Mouse (Mus musculus) embryonic facial prominence, embryonic 10.5 days (tissue): ENCODE data around the gene Fgf13. TPM values are rescaled to one million over a fixed set of nuclear protein-coding genes. Genes with fewer than 3 reads are reported as not detected.
A peak's percentile ranks its signal among the peaks of the same experiment; 100 is the strongest.

Experiments
- DNase-seq: peaks from one replicate; pipeline ENCODE4 v3.0.0-alpha.2; 2017; ENCODE audit warnings: low spot score
- H3K27ac ChIP-seq: fragments of 300-500 bp; sonication (generic); replicated peaks from 2 replicates; pipeline ENCODE4 v1.5.1; 2016; ENCODE audit warnings: mild to moderate bottlenecking
- H3K27me3 ChIP-seq: fragments of 300-500 bp; sonication (generic); replicated peaks from 2 replicates; pipeline ENCODE4 v1.6.1; 2016; ENCODE audit warnings: low read depth, mild to moderate bottlenecking; ENCODE audit not compliant: poor library complexity, severe bottlenecking
- H3K36me3 ChIP-seq: fragments of 300-500 bp; sonication (generic); replicated peaks from 2 replicates; pipeline ENCODE4 v1.6.1; 2016; ENCODE audit warnings: mild to moderate bottlenecking, moderate library complexity
- H3K4me1 ChIP-seq: fragments of 300-500 bp; sonication (generic); 2 replicates; pipeline ENCODE4 v1.6.1; 2016
- H3K4me3 ChIP-seq: fragments of 300-500 bp; sonication (generic); 2 replicates; pipeline ENCODE4 v1.5.1; 2016; ENCODE audit warnings: mild to moderate bottlenecking, moderate library complexity
- H3K9me3 ChIP-seq: fragments of 300-500 bp; sonication (generic); 2 replicates; pipeline ENCODE4 v1.6.1; 2016; ENCODE audit warnings: mild to moderate bottlenecking
- WGBS: fragments of 180-500 bp; shearing (Covaris S2); methylation state at CpG from one replicate; pipeline ENCODE4 v1.1.7; 2016; 5-methylcytosine and 5-hydroxymethylcytosine counted together
- polyA plus RNA-seq: library from polyadenylated mRNA; unstranded; fragments of >200 nt; fragmentation: Nextera tagmentation; extraction: Ambion mirVana; gene quantifications from 2 replicates; pipeline ENCODE4 v1.2.1, GENCODE M21; 2016

Fgf13 gene
- 17.1 and 19.0 TPM in 2 replicates for polyA plus RNA-seq

DNA sequence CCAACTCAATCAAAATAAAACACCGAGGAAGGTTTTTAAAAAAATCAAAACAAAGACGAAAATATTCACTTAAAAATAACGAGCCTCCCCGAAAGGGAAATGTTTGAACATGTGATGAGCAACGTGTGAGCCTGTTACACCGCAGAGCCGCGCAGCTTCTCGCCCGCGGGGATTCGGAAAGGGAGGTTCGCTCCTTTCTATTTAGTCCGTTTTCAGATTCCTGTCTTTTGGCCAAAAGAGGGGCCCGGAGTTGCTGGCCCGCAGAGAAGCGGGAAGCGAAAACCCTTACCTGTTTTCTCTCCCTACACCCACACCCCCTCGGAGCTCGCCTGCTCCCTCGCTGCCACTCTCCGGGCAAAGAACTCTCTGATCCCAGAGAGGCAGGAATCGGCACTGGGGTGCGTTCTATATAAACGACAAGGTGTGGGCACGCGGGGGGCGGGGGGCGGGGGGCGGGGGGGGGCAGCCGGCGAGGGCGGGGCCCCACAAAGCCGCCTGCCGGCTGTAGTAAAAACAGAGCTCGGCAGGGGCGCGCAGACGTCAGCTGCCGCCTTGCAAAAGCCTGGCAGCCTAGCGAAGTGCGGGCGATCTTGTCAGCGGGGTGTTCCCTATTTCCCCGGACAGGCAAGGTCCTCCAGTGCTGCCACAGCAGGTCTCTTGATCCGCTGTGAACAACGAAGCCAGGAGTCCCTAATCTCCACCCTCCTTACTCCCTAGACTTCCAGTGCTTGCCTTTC is at the start of gene Fgf13:
Gene Fgf13 (minus strand): TSS at position 377 of the 737 bp plus-strand sequence.
- 15% methylated on average over 46 of the region's 47 CpGs for WGBS
- H3K9me3 ChIP-seq: no peaks in the 10 kb centered on the region
- peak within 1 kb of the TSS; percentile 61 for H3K4me3 ChIP-seq
- peak; percentile 51 for DNase-seq
- peaks cover 67% of the 10 kb centered on the region for H3K27me3 ChIP-seq
- peak within 1 kb of the TSS; percentile 79 for H3K27ac ChIP-seq
- no peaks in the 10 kb centered on the region; the same call in 1 of the 2 replicates for H3K4me1 ChIP-seq
- H3K36me3 ChIP-seq: no peaks in the 10 kb centered on the region

DNA sequence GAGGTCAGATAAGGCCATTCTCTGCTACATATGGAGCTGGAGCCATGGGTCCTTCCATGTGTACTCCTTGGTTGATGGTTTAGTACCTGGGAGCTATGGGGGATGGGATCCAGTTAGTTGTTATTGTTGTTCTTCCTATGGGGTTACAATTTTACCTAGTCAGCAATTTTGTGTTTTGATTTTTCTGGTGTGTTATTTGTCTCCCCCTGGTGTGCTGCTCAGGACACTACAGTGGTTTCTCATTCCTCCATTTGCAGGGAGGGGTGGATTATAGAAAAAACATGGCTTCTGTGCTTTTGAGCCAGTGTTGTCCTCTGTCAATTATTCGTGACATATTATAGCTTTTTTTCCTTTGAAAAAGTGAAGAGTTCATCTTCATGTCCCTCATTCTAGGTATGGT is 38.7 kb upstream of the Fgf13 start:
- H3K9me3 ChIP-seq: no peaks in the 10 kb centered on the region

DNA sequence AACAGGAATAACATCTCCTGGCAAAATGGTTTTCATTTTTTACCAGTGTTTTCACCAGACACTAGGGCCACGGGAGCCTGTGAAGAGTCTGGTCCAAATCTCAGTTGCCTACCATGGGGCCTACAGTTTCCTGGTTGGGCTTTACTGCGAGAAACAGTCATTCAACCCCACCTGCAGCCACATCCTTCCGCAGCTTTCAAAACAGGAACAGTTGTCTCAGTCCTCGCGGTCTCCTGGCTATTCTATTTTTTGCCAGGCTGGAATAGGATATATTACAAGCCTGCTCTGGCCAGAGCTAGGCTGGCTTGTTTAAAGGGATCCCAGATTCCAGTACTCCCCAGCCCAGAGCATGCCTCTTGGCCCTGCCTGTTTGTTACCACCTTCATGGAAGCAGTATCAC is 21.2 kb upstream of the Fgf13 start:
- Histone ChIP-seq H3K4me1 (no peaks in the 10 kb centered on the region), H3K27me3 (peaks cover 15% of the 10 kb centered on the region; the same call in 1 of the 2 replicates), H3K4me3 (no peak overlapping the region), H3K27ac (no peak overlapping the region), H3K9me3 (no peaks in the 10 kb centered on the region), H3K36me3 (no peaks in the 10 kb centered on the region)
- DNase-seq: no peak
- 53% methylated on average over 5 of the region's 5 CpGs for WGBS

More for the DNA sequence above, 38.7 kb upstream of the Fgf13 start:
- H3K4me3 ChIP-seq: no peak overlapping the region
- H3K27me3 ChIP-seq: no peaks in the 10 kb centered on the region
- H3K36me3 ChIP-seq: no peaks in the 10 kb centered on the region
- DNase-seq: no peak
- H3K27ac ChIP-seq: no peak overlapping the region
- no peaks in the 10 kb centered on the region for H3K4me1 ChIP-seq
- 69% methylated on average over 1 of the region's 1 CpGs for WGBS

DNA sequence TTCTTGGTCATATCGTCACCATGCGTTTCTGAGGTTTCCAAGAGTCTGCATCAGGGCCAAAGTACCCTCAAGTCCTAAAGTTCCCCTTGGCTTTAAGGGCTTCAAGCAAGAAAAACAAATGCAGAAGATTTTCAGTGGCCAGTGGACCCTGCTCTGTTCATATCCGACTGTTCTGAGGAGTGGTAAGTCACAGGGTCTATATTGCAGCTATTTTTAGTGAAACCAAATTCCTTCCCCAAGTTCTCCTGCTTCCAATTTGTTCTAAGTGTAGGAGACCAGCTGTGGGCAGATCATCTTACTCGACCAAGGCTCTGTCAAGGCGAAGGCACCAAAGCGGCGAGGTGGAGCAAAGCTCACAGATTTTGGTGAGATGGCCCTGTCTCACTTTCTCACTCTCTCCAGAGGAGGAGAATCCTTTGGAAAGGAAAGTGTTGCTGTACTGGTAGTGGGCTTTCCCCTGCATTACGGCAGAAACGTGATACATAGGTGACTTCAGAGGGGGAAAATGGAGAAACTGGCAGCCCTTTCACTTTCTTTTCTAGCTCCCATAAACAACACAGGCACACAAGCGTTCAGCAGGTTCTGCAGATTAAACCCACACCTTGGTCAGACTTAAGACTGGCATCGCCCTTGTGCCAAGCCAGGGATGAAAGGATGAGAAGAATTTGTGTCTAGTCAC is 17.8 kb upstream of the Fgf13 start:
- Histone ChIP-seq H3K4me1 (no peaks in the 10 kb centered on the region), H3K4me3 (no peak overlapping the region), H3K36me3 (no peaks in the 10 kb centered on the region), H3K27ac (no peak overlapping the region), H3K9me3 (no peaks in the 10 kb centered on the region), H3K27me3 (peaks cover 15% of the 10 kb centered on the region; the same call in 1 of the 2 replicates)
- no peak for DNase-seq
- 81% methylated on average over 11 of the region's 11 CpGs for WGBS

DNA sequence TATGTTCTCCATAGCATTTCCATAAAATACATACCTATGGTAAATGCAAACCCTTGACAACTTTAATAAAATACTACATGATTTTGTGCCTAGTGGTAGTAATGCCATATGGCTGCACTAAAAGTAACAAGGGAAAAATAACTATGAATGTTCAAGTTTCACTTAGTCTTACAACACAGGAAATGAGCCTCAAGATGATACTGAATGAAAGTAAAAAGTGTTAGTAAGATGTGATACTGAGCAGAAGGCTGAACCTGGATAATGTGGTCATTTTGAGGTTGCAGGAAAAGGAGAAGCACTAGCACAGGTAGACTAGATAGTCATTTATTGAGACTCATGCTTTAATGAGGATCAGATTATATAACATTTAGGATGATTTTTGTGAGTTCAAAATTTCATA is 16.2 kb upstream of the Fgf13 start:
- Histone ChIP-seq H3K9me3 (no peaks in the 10 kb centered on the region), H3K27me3 (peaks cover 13% of the 10 kb centered on the region; the same call in 1 of the 2 replicates), H3K4me3 (no peak overlapping the region), H3K27ac (no peak overlapping the region), H3K4me1 (no peaks in the 10 kb centered on the region), H3K36me3 (no peaks in the 10 kb centered on the region)
- DNase-seq: no peak

DNA sequence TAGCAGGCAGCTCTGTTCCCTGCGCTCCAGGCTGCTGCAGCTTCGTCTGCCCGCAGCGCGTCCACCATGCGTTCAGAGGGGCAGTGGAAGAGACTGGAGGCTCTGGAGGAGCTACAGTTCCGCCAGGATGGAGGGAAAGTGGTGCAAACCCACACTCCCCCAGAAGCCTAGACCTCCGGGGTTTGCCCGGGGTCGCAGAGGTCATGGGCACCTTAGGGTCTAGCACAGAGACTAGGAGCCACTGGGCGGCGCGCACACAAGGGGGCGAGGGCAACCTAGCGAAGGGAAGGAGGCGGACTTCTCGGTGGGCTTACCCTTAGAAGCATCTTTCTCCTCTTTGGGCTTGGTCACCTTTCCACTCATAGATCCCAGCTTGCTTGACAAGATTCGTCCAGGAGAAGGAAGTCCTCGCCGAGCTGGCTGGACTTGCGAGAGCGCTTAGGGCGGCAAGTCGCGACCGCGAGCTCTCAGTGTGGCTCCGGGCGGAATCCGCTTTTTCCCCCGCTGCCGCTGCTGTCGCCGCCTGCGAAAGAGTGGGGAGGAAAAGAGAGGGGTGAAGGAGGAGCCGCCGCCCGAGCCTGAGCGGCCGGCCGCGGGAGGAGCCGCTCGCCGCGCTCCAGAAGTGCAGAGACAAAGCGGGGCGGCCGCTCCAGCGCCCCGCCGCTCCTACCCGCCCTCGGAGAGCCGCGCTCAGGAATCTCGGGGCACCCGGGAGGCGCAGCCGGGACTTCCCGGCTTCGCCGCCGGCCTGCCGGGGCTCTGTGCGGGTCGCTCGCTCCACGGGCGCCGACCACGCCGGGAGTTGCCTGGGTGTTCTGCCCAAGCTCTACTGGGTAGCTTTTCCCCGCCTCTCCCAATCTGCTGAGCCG is 811 bp downstream of the Fgf13 start:
- H3K9me3 ChIP-seq: no peaks in the 10 kb centered on the region
- H3K36me3 ChIP-seq: no peaks in the 10 kb centered on the region
- peak overlapping the region; percentile 61 for H3K4me3 ChIP-seq
- DNase-seq: peak; percentile 64
- H3K27me3 ChIP-seq: peaks cover 61% of the 10 kb centered on the region
- 20% methylated on average over 75 of the region's 75 CpGs for WGBS
- H3K27ac ChIP-seq: peak overlapping the region; percentile 79
- H3K4me1 ChIP-seq: no peaks in the 10 kb centered on the region; the same call in 1 of the 2 replicates

DNA sequence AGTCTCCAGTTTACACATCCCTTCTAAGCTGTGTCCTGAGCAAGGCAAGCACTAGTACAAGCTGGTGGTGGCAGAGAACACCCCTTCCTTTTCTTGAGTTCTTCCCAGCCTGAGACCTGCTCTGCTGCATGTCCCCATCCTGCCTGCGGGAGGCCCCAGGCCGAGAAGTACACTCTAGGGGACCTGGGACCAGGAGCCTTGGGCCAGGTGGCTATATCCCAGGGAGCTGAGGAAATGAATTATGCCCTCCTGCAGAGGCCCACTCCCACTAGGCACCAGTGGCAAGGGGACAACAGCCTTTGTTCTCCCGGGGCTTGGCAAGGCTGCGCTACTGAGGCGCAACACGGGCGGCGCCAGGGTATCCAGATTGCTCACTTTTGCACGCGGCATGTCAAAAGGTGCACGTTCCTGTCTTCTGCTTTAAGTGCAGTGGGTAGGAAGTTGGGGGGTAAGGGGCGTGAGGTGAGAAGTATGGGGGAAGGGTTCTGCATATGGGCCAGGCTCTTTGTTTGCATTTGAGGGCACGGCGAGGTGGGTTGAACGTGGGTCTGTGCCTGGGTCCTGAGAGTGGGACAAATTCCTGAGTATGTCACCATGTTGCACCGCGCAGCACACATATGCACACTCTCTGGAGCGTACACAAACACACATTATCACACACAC is 1.7 kb downstream of the Fgf13 start:
- H3K4me1 ChIP-seq: no peaks in the 10 kb centered on the region; the same call in 1 of the 2 replicates
- H3K9me3 ChIP-seq: no peaks in the 10 kb centered on the region
- peaks cover 61% of the 10 kb centered on the region for H3K27me3 ChIP-seq
- 32% methylated on average over 18 of the region's 18 CpGs for WGBS
- H3K4me3 ChIP-seq: peak overlapping the region; percentile 61
- no peaks in the 10 kb centered on the region for H3K36me3 ChIP-seq
- peak; percentile 30 for DNase-seq
- no peak overlapping the region for H3K27ac ChIP-seq

DNA sequence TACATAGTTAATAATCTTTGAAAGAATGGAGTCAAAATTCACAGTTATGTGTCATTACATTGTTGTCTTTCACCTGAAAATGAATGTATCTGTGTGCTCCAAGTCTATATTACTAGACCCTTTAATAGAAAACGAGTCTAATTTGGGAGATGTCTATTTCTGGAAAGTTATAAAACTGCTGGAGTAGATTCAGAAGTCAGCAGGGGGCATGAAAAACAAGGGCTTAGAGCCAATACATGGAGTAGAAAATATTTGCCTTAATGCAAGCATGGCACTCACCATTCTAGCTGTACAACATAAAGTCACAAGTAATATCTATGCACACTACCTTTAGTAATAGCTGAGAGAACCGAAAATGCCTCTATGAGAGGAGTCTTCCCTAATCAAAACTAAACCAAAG is 19.9 kb downstream of the Fgf13 start:
- Histone ChIP-seq H3K27ac (no peak overlapping the region), H3K4me3 (no peak overlapping the region), H3K4me1 (no peaks in the 10 kb centered on the region), H3K36me3 (no peaks in the 10 kb centered on the region), H3K9me3 (no peaks in the 10 kb centered on the region), H3K27me3 (no peaks in the 10 kb centered on the region)
- no peak for DNase-seq
- WGBS: 79% methylated on average over 2 of the region's 2 CpGs

DNA sequence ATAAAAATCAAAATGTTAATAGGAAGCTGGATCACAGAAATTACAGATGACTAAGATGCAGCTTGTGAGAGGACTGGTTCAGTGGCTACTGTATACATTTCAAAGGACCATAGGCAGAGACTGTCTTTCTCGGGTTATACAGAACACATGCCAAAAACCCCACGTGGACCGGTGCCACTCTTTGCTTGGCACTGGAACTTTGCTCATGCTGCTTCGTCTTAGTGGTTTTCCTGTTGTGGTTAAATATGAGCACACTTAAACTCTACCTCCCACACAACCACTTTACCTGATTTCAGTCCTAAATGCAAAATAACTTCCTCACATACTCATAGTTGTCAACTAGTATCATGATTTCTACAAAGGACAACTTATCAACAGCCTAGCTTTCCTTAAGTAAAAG is 59.6 kb downstream of the Fgf13 start:
- H3K4me3 ChIP-seq: no peak overlapping the region
- WGBS: 81% methylated on average over 4 of the region's 4 CpGs

DNA sequence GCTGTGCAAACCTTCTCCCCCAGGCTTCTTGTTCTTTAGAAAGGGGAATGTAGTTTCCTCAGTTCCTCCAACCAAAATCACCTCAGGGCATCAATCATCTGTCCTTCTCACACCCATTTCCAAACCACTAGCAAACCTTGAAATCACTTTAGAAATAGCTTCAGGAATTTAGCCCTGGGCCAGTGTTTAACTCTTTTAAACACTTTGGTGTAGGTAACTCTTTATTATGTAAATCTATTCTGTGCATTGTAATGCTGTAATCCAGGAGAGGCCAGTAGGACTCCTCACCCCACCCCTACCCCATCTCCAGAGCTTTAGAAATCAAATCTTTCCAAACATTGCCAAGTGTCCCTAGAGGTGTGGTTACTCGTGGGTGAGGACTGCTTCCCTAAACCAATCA is 74.5 kb downstream of the Fgf13 start:
- Histone ChIP-seq H3K27me3 (no peaks in the 10 kb centered on the region), H3K9me3 (no peaks in the 10 kb centered on the region), H3K36me3 (no peaks in the 10 kb centered on the region), H3K27ac (no peak overlapping the region), H3K4me3 (no peak overlapping the region), H3K4me1 (no peaks in the 10 kb centered on the region)
- no peak for DNase-seq
- WGBS: 41% methylated on average over 1 of the region's 1 CpGs

More for the DNA sequence above, 59.6 kb downstream of the Fgf13 start:
- Histone ChIP-seq H3K9me3 (no peaks in the 10 kb centered on the region), H3K27ac (no peak overlapping the region), H3K27me3 (no peaks in the 10 kb centered on the region), H3K4me1 (no peaks in the 10 kb centered on the region), H3K36me3 (no peaks in the 10 kb centered on the region)
- DNase-seq: no peak

DNA sequence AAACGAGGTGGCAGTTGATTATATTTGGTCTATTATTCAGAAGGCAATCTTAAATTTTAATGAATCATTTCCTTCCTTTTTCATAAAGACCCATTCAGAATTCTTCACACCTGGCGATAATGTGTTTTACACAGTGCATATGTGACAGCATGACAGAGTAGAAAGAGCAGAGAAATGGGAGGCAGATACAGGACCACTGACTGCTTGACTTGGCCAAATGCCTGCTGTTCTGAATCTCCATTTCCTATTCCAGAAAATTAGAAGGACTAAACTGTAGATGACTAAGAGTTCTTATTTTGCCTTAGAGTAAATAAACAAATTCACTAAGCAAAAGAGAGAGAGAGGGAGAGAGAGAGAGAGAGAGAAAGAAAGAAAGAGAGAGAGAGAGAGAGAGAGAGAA is 82.4 kb downstream of the Fgf13 start:
- H3K27ac ChIP-seq: no peak overlapping the region
- DNase-seq: no peak
- no peaks in the 10 kb centered on the region for H3K4me1 ChIP-seq
- no peak overlapping the region for H3K4me3 ChIP-seq
- H3K36me3 ChIP-seq: no peaks in the 10 kb centered on the region
- no peaks in the 10 kb centered on the region for H3K27me3 ChIP-seq
- WGBS: 69% methylated on average over 2 of the region's 2 CpGs
- no peaks in the 10 kb centered on the region for H3K9me3 ChIP-seq
